Mouse (Mus musculus) heart, adult 2 months (tissue): ENCODE results near the gene Anapc2. TPM values are rescaled to one million over a fixed set of nuclear protein-coding genes. Genes with fewer than 3 reads are reported as not detected.

Experiments
- DNase-seq, 2 experiments: peaks; one replicate each; pipeline ENCODE4 v3.0.0; 2021
- H3K27ac ChIP-seq: fragments of 200-600 bp; 2 replicates; pipeline ENCODE4 v1.8.1; 2022
- H3K27me3 ChIP-seq: fragments of 200-500 bp; 2 replicates; pipeline ENCODE4 v1.6.1; 2012; ENCODE audit warnings: mild to moderate bottlenecking, low read length, inconsistent platforms, mixed read lengths; ENCODE audit not compliant: control insufficient read depth, insufficient read depth
- H3K36me3 ChIP-seq: fragments of 200-500 bp; 2 replicates; pipeline ENCODE4 v1.6.1; 2012; ENCODE audit warnings: low read length, inconsistent platforms; ENCODE audit not compliant: control insufficient read depth, insufficient read depth
- H3K4me1 ChIP-seq: fragments of 200-500 bp; 2 replicates; pipeline ENCODE4 v1.6.1; 2011; ENCODE audit warnings: low read length; ENCODE audit not compliant: control insufficient read depth, insufficient read depth
- H3K4me3 ChIP-seq: fragments of 200-600 bp; 2 replicates; pipeline ENCODE4 v1.8.1; 2022
- H3K79me2 ChIP-seq: fragments of 200-500 bp; replicated peaks from 2 replicates; pipeline ENCODE4 v1.6.1; 2012; ENCODE audit warnings: mild to moderate bottlenecking, inconsistent platforms, low read length, moderate library complexity, mixed read lengths; ENCODE audit not compliant: control insufficient read depth, insufficient read depth
- H3K9ac ChIP-seq: fragments of 200-500 bp; 2 replicates; pipeline ENCODE4 v1.6.1; 2012; ENCODE audit warnings: low read depth, mild to moderate bottlenecking, control low read depth, inconsistent platforms, low read length, mixed read lengths
- CTCF ChIP-seq: fragments of 200-600 bp; IDR thresholded peaks from 2 replicates; pipeline ENCODE4 v1.8.1; 2022; ENCODE audit warnings: antibody characterized with exemption, mild to moderate bottlenecking, moderate library complexity
- EP300 ChIP-seq: fragments of 200-500 bp; IDR thresholded peaks from 2 replicates; pipeline ENCODE4 v1.6.1; 2011; ENCODE audit warnings: low read depth, low read length, control low read depth; ENCODE audit not compliant: insufficient read depth
- POLR2A ChIP-seq: fragments of 200-500 bp; IDR thresholded peaks from 2 replicates; pipeline ENCODE4 v1.6.1; 2011; ENCODE audit warnings: mild to moderate bottlenecking, low read depth, low read length, control low read depth; ENCODE audit not compliant: insufficient read depth
- WGBS: fragments of 180-500 bp; shearing (Covaris S2); methylation state at CpG from one replicate; pipeline ENCODE4 v1.1.7; 2018; 5-methylcytosine and 5-hydroxymethylcytosine counted together
- intact Hi-C: fragments of 180-260 bp; cut with DNase I; formaldehyde crosslinking; loops from one replicate; pipeline ENCODE4 v1.15.1; 2025
- polyA plus RNA-seq: library from polyadenylated mRNA; depleted of rRNA; stranded (reverse); fragments of >200 nt; gene quantifications from 2 replicates; pipeline ENCODE4 v1.2.3, GENCODE M21; 2012
- total RNA-seq, 2 experiments: library from RNA; stranded (reverse); gene quantifications; 2 replicates each; pipeline ENCODE4 v1.2.3; 2021

Anapc2 gene
- total and polyA plus RNA-seq, 3 experiments: 36.0 to 57.2 (median 36.3) TPM

DNA sequence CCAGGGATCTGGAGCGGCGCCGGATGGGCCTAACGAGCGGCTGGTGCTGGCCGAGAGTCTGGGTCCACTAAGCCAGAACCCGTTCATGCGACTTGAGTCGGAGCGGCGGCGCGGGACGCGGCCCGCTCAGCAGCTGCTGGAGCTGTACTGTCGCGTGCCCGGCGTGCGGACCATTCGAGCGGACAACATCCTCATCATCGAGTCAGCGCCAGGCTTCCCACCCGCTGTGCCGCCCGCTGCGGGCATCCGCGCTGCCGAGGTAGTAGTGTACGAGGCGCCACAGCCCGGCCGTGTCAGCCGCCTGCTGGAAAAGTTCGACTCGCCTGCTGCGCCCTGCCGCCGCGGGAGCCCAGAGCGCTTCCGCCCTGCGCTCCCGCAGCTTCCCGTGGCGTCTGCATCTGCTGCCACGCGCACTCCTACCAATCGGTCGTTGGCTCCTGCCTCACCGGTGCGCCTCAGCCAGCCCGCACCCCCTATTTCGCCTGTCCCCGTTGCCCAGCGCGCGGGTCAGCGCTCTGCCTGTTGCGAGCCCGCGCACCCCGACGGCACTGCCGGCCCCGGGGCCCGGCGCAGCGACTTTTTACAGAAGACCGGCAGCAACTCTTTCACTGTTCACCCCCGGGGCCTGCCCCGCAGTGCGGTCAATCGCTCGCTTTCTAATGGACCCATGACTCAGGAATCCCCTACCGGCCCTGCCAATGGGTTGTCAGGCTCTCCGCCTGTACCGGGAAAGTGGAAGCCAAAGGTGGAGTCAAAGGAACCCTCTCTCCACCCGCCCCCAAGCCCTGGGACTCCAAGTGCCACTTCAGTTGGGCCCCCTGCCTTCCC lies 9.3 kb upstream of the Anapc2 start:
- under 1% methylated on average over 82 of the region's 82 CpGs for WGBS
- H3K27ac ChIP-seq: peak overlapping the region; percentile 63
- peak overlapping the region; percentile 96 for H3K4me3 ChIP-seq
- TF ChIP-seq EP300 (no peak), CTCF (0 out of 2 replicates have a peak, but pooled peaks have one; percentile 4), POLR2A (no peak)
- no peaks in the 10 kb centered on the region for H3K36me3 ChIP-seq
- H3K79me2 ChIP-seq: no peaks in the 10 kb centered on the region
- peak overlapping the region; percentile 79 for H3K9ac ChIP-seq
- H3K27me3 ChIP-seq: no peaks in the 10 kb centered on the region
- peak in 1 of 2 experiments; percentile 54 for DNase-seq
- intact Hi-C loops: no loop called here
- H3K4me1 ChIP-seq: peaks cover 20% of the 10 kb centered on the region

DNA sequence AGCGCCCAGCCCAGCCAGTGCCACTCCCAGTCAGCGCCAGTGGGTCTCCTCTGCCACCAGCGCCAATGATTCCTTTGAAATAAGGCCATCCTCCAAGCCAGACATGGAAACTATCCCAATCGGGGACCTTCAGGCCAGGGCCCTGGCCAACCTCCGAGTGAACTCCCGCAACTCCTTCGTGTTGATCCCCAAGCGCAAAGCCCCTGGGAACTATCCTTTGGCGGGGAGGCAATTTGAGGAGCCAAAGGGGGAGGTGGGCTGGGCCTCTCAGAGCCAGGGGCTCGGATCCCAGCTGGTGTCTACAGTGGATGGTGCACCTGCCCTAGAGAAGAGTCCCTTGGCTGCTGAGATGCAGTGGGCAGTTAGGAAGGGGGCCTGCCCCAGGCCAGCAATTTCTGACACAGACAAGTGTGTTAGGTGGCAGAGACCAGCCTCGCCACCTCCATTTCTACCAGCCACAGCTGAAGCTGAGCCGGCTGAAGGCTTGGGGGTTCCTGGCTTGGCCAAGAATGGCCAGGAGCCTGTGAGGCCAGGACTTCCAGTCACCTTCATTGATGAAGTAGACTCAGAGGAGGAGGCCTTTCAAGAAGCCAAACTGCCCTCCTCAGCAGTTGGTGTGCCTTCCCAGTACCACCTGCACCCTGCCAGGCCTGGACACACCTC lies 8.5 kb upstream of the Anapc2 start:
- TF ChIP-seq POLR2A (no peak), CTCF (no peak), EP300 (no peak)
- Histone ChIP-seq H3K4me1 (peaks cover 20% of the 10 kb centered on the region), H3K36me3 (no peaks in the 10 kb centered on the region), H3K9ac (peak overlapping the region; percentile 79), H3K4me3 (peak overlapping the region; percentile 96), H3K79me2 (no peaks in the 10 kb centered on the region), H3K27me3 (no peaks in the 10 kb centered on the region), H3K27ac (peak overlapping the region; percentile 63; the same call in 1 of the 2 replicates)
- intact Hi-C loops: no loop called here
- DNase-seq: no peak
- 43% methylated on average over 12 of the region's 12 CpGs for WGBS

DNA sequence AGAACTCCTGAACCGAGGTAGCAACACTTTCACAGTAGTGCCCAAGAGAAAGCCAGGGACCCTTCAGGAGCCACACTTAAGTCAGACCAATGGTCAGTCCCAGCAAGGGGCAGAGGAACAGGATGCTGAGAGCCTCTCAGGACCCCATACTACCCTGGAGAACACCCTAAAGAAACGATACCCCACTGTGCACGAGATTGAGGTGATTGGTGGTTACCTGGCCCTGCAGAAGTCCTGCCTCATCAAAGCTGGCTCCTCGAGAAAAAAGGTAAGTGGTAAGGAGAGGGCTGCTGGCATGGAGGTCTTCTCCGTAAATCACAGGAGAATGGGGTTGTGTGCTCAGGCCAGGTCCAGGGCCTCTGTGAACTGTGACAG lies 8.0 kb upstream of the Anapc2 start:
- no peaks in the 10 kb centered on the region for H3K79me2 ChIP-seq
- H3K27ac ChIP-seq: no peak overlapping the region; the same call in 1 of the 2 replicates
- 80% methylated on average over 5 of the region's 5 CpGs for WGBS
- no peak overlapping the region for H3K4me3 ChIP-seq
- no peak for DNase-seq
- intact Hi-C loops: no loop called here
- no peaks in the 10 kb centered on the region for H3K27me3 ChIP-seq
- H3K4me1 ChIP-seq: peaks cover 20% of the 10 kb centered on the region
- H3K36me3 ChIP-seq: no peaks in the 10 kb centered on the region
- TF ChIP-seq EP300 (no peak), CTCF (no peak), POLR2A (no peak)
- H3K9ac ChIP-seq: no peak overlapping the region

DNA sequence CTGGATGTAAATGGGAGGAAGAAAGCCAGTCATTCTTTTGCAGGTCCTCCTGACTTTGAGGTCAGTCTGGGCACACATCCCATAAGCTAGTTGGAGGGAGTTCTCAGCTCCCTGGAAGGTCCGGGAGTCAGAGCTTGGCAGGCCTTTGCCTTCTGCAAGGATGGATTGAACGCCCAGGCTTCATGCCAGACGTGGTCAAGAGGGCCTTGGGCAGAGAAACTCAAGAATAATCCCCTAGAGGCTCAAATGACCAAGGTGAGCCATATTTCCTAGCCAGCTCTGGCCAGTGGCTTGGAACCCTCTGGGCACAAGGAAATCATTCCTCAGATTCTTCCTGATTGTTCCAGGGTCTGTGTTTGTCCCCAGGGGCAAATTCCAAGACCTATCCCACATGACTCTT lies 7.4 kb upstream of the Anapc2 start:
- no peaks in the 10 kb centered on the region for H3K36me3 ChIP-seq
- H3K79me2 ChIP-seq: no peaks in the 10 kb centered on the region
- DNase-seq: no peak
- 59% methylated on average over 3 of the region's 3 CpGs for WGBS
- TF ChIP-seq POLR2A (no peak), EP300 (no peak), CTCF (no peak)
- no peak overlapping the region for H3K4me3 ChIP-seq
- peak overlapping the region; percentile 67 for H3K27ac ChIP-seq
- H3K4me1 ChIP-seq: peaks cover 20% of the 10 kb centered on the region
- H3K9ac ChIP-seq: no peak overlapping the region
- intact Hi-C loops: no loop called here
- H3K27me3 ChIP-seq: no peaks in the 10 kb centered on the region

DNA sequence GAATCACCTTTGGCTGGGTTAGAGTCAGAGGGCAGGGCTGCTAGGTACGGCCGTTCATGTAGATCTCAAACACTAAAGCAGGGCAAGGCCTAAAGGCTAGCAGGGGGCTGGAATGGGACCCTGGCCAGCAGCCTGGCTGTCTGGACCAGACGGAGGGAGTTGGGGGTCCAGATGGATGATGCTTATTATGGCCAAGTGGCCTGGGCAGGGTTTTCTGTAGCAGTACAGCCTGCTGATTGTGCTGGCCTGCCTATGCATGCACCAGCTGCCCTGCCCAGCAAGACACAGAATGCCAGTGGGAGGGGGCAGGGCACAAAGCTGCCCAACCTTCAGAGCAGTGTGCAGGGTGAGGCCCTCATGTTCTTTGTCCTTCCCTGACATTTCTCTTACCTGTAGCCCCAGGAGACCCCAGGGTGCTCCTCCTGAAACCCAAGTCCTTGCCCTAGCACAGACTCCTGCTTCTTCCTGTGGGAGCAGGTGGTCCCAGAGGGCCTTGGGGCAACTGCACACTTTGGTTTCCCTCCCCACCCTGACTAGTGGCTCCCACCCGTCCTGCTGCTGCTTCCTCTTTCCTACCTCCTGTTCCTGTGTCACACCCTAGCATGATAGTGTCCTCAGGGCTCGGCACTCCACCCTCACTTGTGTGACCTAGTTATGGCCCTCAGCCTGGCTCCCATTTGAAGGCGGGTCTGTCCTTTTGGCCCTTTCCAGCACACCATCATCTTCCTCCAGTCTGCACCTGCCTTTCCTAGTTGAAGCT lies 6.2 kb upstream of the Anapc2 start:
- H3K27me3 ChIP-seq: no peaks in the 10 kb centered on the region
- DNase-seq: peak; percentile 61 to 66
- peaks cover 20% of the 10 kb centered on the region for H3K4me1 ChIP-seq
- no peak for TF ChIP-seq POLR2A
- TF ChIP-seq EP300: peak; percentile 74
- 43% methylated on average over 6 of the region's 6 CpGs for WGBS
- H3K9ac ChIP-seq: no peak overlapping the region
- H3K4me3 ChIP-seq: peak overlapping the region; percentile 22; the same call in 1 of the 2 replicates
- peak overlapping the region; percentile 67 for H3K27ac ChIP-seq
- H3K36me3 ChIP-seq: no peaks in the 10 kb centered on the region
- no peaks in the 10 kb centered on the region for H3K79me2 ChIP-seq
- intact Hi-C loops: loop anchor here (2.0 kb wide), 1 partner anchor 71 kb away; no protein-coding TSS in a partner anchor
